Mouse (Mus musculus): ENCODE data around the gene Ak5. TPM values are rescaled to one million over a fixed set of nuclear protein-coding genes. Genes with fewer than 3 reads are reported as not detected.

Ak5 gene
- total and polyA plus RNA-seq, 2 experiments from 2014 or later, result 0.11 TPM; not detected in 1

GRCm38 (mm10) chr3:152667356-152668211 lies 576 bp downstream of the Ak5 start:
- WGBS, result under 1% methylated on average over 50 of the region's 82 CpGs
- Histone ChIP-seq H3K4me3 (ENCODE audit: low read depth, low read length) (peak overlapping the region; percentile 47), H3K9me3 (replicated peaks; ENCODE audit: control insufficient read depth, low read length) (no peaks in the 10 kb centered on the region), H3K27me3 (ENCODE audit: control insufficient read depth, insufficient read depth, low read length) (peaks cover 51% of the 10 kb centered on the region), H3K4me2 (ENCODE audit: low read depth, low read length) (peak overlapping the region; percentile 68), H3K4me1 (ENCODE audit: control insufficient read depth, insufficient read depth) (no peaks in the 10 kb centered on the region), H3K9ac (replicated peaks; ENCODE audit: low read depth, low read length) (no peak overlapping the region), H3K36me3 (replicated peaks; ENCODE audit: control insufficient read depth, insufficient read depth, low read length) (no peaks in the 10 kb centered on the region), H3K27ac (ENCODE audit: low read depth) (no peak overlapping the region)
- ATAC-seq (ENCODE audit: insufficient read depth, low read depth) (no peak), DNase-seq (ENCODE audit: low spot score) (no peak)
- no peak for TF ChIP-seq EP300 (IDR thresholded peaks at IDR 0.05; ENCODE audit: low read depth)
- TF ChIP-seq CTCF (IDR thresholded peaks at IDR 0.05; ENCODE audit: low read depth), result no peak

DNA sequence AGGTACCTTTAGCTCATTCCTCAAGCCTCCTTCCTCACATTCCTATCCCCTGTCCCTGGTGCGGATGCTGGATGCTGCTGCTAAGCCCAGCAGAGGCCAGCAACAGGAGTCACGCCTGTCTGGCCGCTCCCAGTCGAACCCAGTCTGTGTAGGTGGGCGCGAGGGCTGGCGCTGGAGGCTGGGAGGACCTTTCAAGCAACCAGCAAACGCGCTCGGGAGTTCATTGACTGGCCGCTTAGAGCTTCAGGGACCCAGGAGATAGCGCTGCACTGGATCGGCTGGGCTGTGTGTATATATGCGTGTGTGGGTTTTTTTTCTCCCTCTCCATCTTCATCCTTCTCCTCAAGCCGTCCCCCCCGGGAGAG lies 1.2 kb downstream of the Ak5 start:
- no peak for DNase-seq (ENCODE audit: low spot score)
- Histone ChIP-seq H3K27ac (ENCODE audit: low read depth) (no peak overlapping the region), H3K27me3 (ENCODE audit: control insufficient read depth, insufficient read depth, low read length) (peaks cover 46% of the 10 kb centered on the region), H3K4me2 (ENCODE audit: low read depth, low read length) (peak overlapping the region; percentile 68), H3K9me3 (replicated peaks; ENCODE audit: control insufficient read depth, low read length) (no peaks in the 10 kb centered on the region), H3K9ac (replicated peaks; ENCODE audit: low read depth, low read length) (no peak overlapping the region), H3K36me3 (replicated peaks; ENCODE audit: control insufficient read depth, insufficient read depth, low read length) (no peaks in the 10 kb centered on the region), H3K4me3 (ENCODE audit: low read depth, low read length) (peak overlapping the region; percentile 47), H3K4me1 (ENCODE audit: control insufficient read depth, insufficient read depth) (no peaks in the 10 kb centered on the region)
- TF ChIP-seq CTCF (IDR thresholded peaks at IDR 0.05; ENCODE audit: low read depth) (no peak), EP300 (IDR thresholded peaks at IDR 0.05; ENCODE audit: low read depth) (no peak)
- no peak for ATAC-seq (ENCODE audit: insufficient read depth, low read depth)
- WGBS, result 0% methylated on average over 16 of the region's 16 CpGs

- no peak for ATAC-seq (ENCODE audit: insufficient read depth, low read depth)
- Histone ChIP-seq H3K4me3 (ENCODE audit: low read depth, low read length) (no peak overlapping the region), H3K9me3 (replicated peaks; ENCODE audit: control insufficient read depth, low read length) (no peaks in the 10 kb centered on the region), H3K36me3 (replicated peaks; ENCODE audit: control insufficient read depth, insufficient read depth, low read length) (no peaks in the 10 kb centered on the region), H3K9ac (replicated peaks; ENCODE audit: low read depth, low read length) (no peak overlapping the region), H3K27me3 (ENCODE audit: control insufficient read depth, insufficient read depth, low read length) (no peaks in the 10 kb centered on the region), H3K27ac (ENCODE audit: low read depth) (no peak overlapping the region), H3K4me1 (ENCODE audit: control insufficient read depth, insufficient read depth) (no peaks in the 10 kb centered on the region), H3K4me2 (ENCODE audit: low read depth, low read length) (no peak overlapping the region)
- TF ChIP-seq CTCF (IDR thresholded peaks at IDR 0.05; ENCODE audit: low read depth) (no peak), EP300 (IDR thresholded peaks at IDR 0.05; ENCODE audit: low read depth) (no peak)
- WGBS, result 73% methylated on average over 2 of the region's 2 CpGs
- DNase-seq (ENCODE audit: low spot score), result no peak
Measured at GRCm38 (mm10) chr3:152658592-152658991, 9.6 kb downstream of the Ak5 start.

- 71% methylated on average over 2 of the region's 2 CpGs for WGBS
- Histone ChIP-seq H3K4me2 (ENCODE audit: low read depth, low read length) (no peak overlapping the region), H3K4me3 (ENCODE audit: low read depth, low read length) (no peak overlapping the region), H3K9me3 (replicated peaks; ENCODE audit: control insufficient read depth, low read length) (no peaks in the 10 kb centered on the region), H3K9ac (replicated peaks; ENCODE audit: low read depth, low read length) (no peak overlapping the region), H3K4me1 (ENCODE audit: control insufficient read depth, insufficient read depth) (no peaks in the 10 kb centered on the region), H3K36me3 (replicated peaks; ENCODE audit: control insufficient read depth, insufficient read depth, low read length) (no peaks in the 10 kb centered on the region), H3K27ac (ENCODE audit: low read depth) (no peak overlapping the region), H3K27me3 (ENCODE audit: control insufficient read depth, insufficient read depth, low read length) (no peaks in the 10 kb centered on the region)
- ATAC-seq (ENCODE audit: insufficient read depth, low read depth) (no peak), DNase-seq (ENCODE audit: low spot score) (no peak)
- no peak for TF ChIP-seq CTCF (IDR thresholded peaks at IDR 0.05; ENCODE audit: low read depth)
- TF ChIP-seq EP300 (IDR thresholded peaks at IDR 0.05; ENCODE audit: low read depth), result no peak
Measured at GRCm38 (mm10) chr3:152651991-152652390, 16.2 kb downstream of the Ak5 start.

DNA sequence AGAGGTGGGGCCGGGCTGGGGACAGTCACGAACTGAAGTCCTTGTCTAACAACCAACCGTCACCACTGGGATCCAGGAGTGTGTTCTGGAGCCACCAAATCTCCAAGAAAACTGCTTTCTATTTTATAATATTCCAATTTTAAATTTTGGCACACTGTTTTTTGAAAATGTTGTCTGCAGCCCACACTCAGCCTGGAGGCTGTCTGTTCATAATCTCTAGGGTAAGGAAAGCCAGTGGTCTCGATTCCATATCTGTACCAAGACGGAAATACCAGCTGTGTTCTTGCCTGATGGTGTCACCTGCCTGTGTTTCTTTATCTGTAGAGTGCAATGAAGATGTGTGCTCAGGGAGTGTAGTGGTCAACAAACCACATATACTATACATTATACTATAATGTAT lies 23.6 kb downstream of the Ak5 start:
- WGBS, result 67% methylated on average over 5 of the region's 5 CpGs
- no peaks in the 10 kb centered on the region for H3K9me3 ChIP-seq (replicated peaks; ENCODE audit: control insufficient read depth, low read length)
- H3K4me3 ChIP-seq (ENCODE audit: low read depth, low read length), result no peak overlapping the region
- no peaks in the 10 kb centered on the region for H3K4me1 ChIP-seq (ENCODE audit: control insufficient read depth, insufficient read depth)
- ATAC-seq (ENCODE audit: insufficient read depth, low read depth) (no peak), DNase-seq (ENCODE audit: low spot score) (no peak)
- no peaks in the 10 kb centered on the region for H3K27me3 ChIP-seq (ENCODE audit: control insufficient read depth, insufficient read depth, low read length)
- no peak overlapping the region for H3K27ac ChIP-seq (ENCODE audit: low read depth)
- no peaks in the 10 kb centered on the region for H3K36me3 ChIP-seq (replicated peaks; ENCODE audit: control insufficient read depth, insufficient read depth, low read length)
- H3K9ac ChIP-seq (replicated peaks; ENCODE audit: low read depth, low read length), result no peak overlapping the region
- no peak overlapping the region for H3K4me2 ChIP-seq (ENCODE audit: low read depth, low read length)
- TF ChIP-seq EP300 (IDR thresholded peaks at IDR 0.05; ENCODE audit: low read depth), result no peak

Data from heart, postnatal 0 days (tissue).